Mouse (Mus musculus) liver, adult 2 months (tissue): ENCODE measurements around the gene Mesd. TPM values are rescaled to one million over a fixed set of nuclear protein-coding genes. Genes with fewer than 3 reads are reported as not detected.

Source experiments
- DNase-seq: peaks from one replicate; pipeline ENCODE4 v3.0.0-alpha.2; 2011; ENCODE audit warnings: low read depth, low spot score; ENCODE audit errors: extremely low read depth
- H3K27ac ChIP-seq: fragments of 200-500 bp; replicated peaks from 2 replicates; pipeline ENCODE4 v1.5.1; 2012; ENCODE audit warnings: low read depth, mild to moderate bottlenecking, control low read depth, inconsistent platforms, low read length; ENCODE audit not compliant: insufficient read depth
- H3K27me3 ChIP-seq: fragments of 200-500 bp; 2 replicates; pipeline ENCODE4 v1.6.1; 2012; ENCODE audit warnings: mild to moderate bottlenecking, moderate library complexity, low read length, inconsistent platforms; ENCODE audit not compliant: control insufficient read depth, insufficient read depth
- H3K36me3 ChIP-seq: fragments of 200-500 bp; 2 replicates; pipeline ENCODE4 v1.6.1; 2012; ENCODE audit warnings: low read length, inconsistent platforms; ENCODE audit not compliant: control insufficient read depth, insufficient read depth
- H3K4me1 ChIP-seq: fragments of 200-500 bp; 2 replicates; pipeline ENCODE4 v1.6.1; 2011; ENCODE audit warnings: low read length; ENCODE audit not compliant: control insufficient read depth, insufficient read depth
- H3K4me3 ChIP-seq: fragments of 200-500 bp; 2 replicates; pipeline ENCODE4 v1.5.1; 2011; ENCODE audit warnings: low read depth, mild to moderate bottlenecking, control low read depth, low read length, moderate library complexity; ENCODE audit not compliant: insufficient read depth
- H3K79me2 ChIP-seq: fragments of 200-500 bp; 2 replicates; pipeline ENCODE4 v1.6.1; 2012; ENCODE audit warnings: inconsistent platforms, mild to moderate bottlenecking, low read length, moderate library complexity; ENCODE audit not compliant: control insufficient read depth, insufficient read depth
- H3K9ac ChIP-seq: fragments of 200-500 bp; 2 replicates; pipeline ENCODE4 v1.6.1; 2012; ENCODE audit warnings: low read depth, mild to moderate bottlenecking, control low read depth, inconsistent platforms, low read length
- CTCF ChIP-seq: fragments of 200-500 bp; IDR thresholded peaks from 2 replicates; pipeline ENCODE4 v1.5.1; 2011; ENCODE audit warnings: low read depth, low read length, control low read depth
- POLR2A ChIP-seq: fragments of 200-500 bp; IDR thresholded peaks from 2 replicates; pipeline ENCODE4 v1.6.1; 2011; ENCODE audit warnings: low read length, control low read depth; ENCODE audit not compliant: insufficient read depth; ENCODE audit errors: extremely low read depth
- WGBS: fragments of 180-500 bp; shearing (Covaris S2); methylation state at CpG from one replicate; pipeline ENCODE4 v1.1.7; 2018; 5-methylcytosine and 5-hydroxymethylcytosine counted together
- polyA plus RNA-seq: library from polyadenylated mRNA; depleted of rRNA; stranded (reverse); fragments of >200 nt; gene quantifications from 2 replicates; pipeline ENCODE4 v1.2.3, GENCODE M21; 2012
- total RNA-seq: library from RNA; depleted of rRNA; stranded (reverse); fragments of >200 nt; gene quantifications from 2 replicates; pipeline ENCODE4 v1.2.3, GENCODE M21; 2014

Gene Mesd
- total and polyA plus RNA-seq, 2 experiments = 6.7 to 10.8 TPM

GRCm38 (mm10) chr7:83857208-83857488 lies 27.1 kb upstream of the Mesd start:
- no peak overlapping the region for H3K27ac ChIP-seq
- H3K27me3 ChIP-seq = no peaks in the 10 kb centered on the region
- H3K4me1 ChIP-seq = peaks cover 2% of the 10 kb centered on the region; the same call in 1 of the 2 replicates
- DNase-seq = no peak
- H3K36me3 ChIP-seq = no peaks in the 10 kb centered on the region
- no peaks in the 10 kb centered on the region for H3K79me2 ChIP-seq
- TF ChIP-seq CTCF = no peak
- no peak for TF ChIP-seq POLR2A
- no peak overlapping the region for H3K9ac ChIP-seq
- no peak overlapping the region for H3K4me3 ChIP-seq
- WGBS = 92% methylated on average over 2 of the region's 2 CpGs

- H3K4me1 ChIP-seq = peaks cover 2% of the 10 kb centered on the region; the same call in 1 of the 2 replicates
- no peak overlapping the region for H3K27ac ChIP-seq
- no peak for DNase-seq
- H3K4me3 ChIP-seq = no peak overlapping the region
- no peak overlapping the region for H3K9ac ChIP-seq
- H3K27me3 ChIP-seq = no peaks in the 10 kb centered on the region
- WGBS = 95% methylated on average over 3 of the region's 3 CpGs
- TF ChIP-seq POLR2A (no peak), CTCF (no peak)
- H3K79me2 ChIP-seq = no peaks in the 10 kb centered on the region
- no peaks in the 10 kb centered on the region for H3K36me3 ChIP-seq
Measured at GRCm38 (mm10) chr7:83857921-83858320, 26.3 kb upstream of the Mesd start.

GRCm38 (mm10) chr7:83859378-83860083 lies 24.7 kb upstream of the Mesd start:
- Histone ChIP-seq H3K4me3 (no peak overlapping the region), H3K4me1 (no peaks in the 10 kb centered on the region), H3K79me2 (no peaks in the 10 kb centered on the region), H3K9ac (no peak overlapping the region), H3K27ac (no peak overlapping the region), H3K27me3 (no peaks in the 10 kb centered on the region), H3K36me3 (no peaks in the 10 kb centered on the region)
- TF ChIP-seq POLR2A (no peak), CTCF (no peak)
- no peak for DNase-seq
- WGBS = 70% methylated on average over 4 of the region's 4 CpGs

GRCm38 (mm10) chr7:83863554-83863953 lies 20.7 kb upstream of the Mesd start:
- Histone ChIP-seq H3K27ac (no peak overlapping the region), H3K27me3 (no peaks in the 10 kb centered on the region), H3K4me1 (no peaks in the 10 kb centered on the region), H3K36me3 (no peaks in the 10 kb centered on the region), H3K4me3 (no peak overlapping the region), H3K9ac (no peak overlapping the region), H3K79me2 (no peaks in the 10 kb centered on the region)
- no peak for DNase-seq
- TF ChIP-seq CTCF = no peak
- no peak for TF ChIP-seq POLR2A
- 42% methylated on average over 2 of the region's 2 CpGs for WGBS

- H3K27me3 ChIP-seq = no peaks in the 10 kb centered on the region
- H3K9ac ChIP-seq = no peak overlapping the region
- no peaks in the 10 kb centered on the region for H3K79me2 ChIP-seq
- no peak for TF ChIP-seq POLR2A
- WGBS = 87% methylated on average over 3 of the region's 3 CpGs
- no peak overlapping the region for H3K27ac ChIP-seq
- no peak for DNase-seq
- no peak overlapping the region for H3K4me3 ChIP-seq
- H3K36me3 ChIP-seq = no peaks in the 10 kb centered on the region
- no peaks in the 10 kb centered on the region for H3K4me1 ChIP-seq
Measured at GRCm38 (mm10) chr7:83868200-83868599, 16.1 kb upstream of the Mesd start.

- no peaks in the 10 kb centered on the region for H3K36me3 ChIP-seq
- H3K79me2 ChIP-seq = no peaks in the 10 kb centered on the region
- no peak for DNase-seq
- no peak overlapping the region for H3K9ac ChIP-seq
- H3K27ac ChIP-seq = no peak overlapping the region
- TF ChIP-seq CTCF (no peak), POLR2A (no peak)
- 76% methylated on average over 5 of the region's 5 CpGs for WGBS
- no peaks in the 10 kb centered on the region for H3K4me1 ChIP-seq
- no peak overlapping the region for H3K4me3 ChIP-seq
- H3K27me3 ChIP-seq = no peaks in the 10 kb centered on the region
Measured at GRCm38 (mm10) chr7:83869839-83870543, 14.3 kb upstream of the Mesd start.
